Mouse (Mus musculus) forebrain, embryonic 14.5 days (tissue): ENCODE measurements at regions not wholly inside any gene's neighbourhood (a gene's known extent, or its start where the extent isn't known, plus 50 kb on each side); places are given as distances from the start of the nearest gene placed in this dataset.

ENCODE experiments used
- ATAC-seq: fragments of 200-750 bp; cut with Nextera tagmentation; 2 replicates; pipeline ENCODE4 v1.8.0; 2017; ENCODE audit warnings: mild to moderate bottlenecking, moderate library complexity
- DNase-seq: peaks from one replicate; pipeline ENCODE4 v3.0.0-alpha.2; 2015; ENCODE audit warnings: low spot score
- H3K27ac ChIP-seq: fragments of 300-500 bp; sonication (generic); 2 replicates; pipeline ENCODE4 v1.5.1; 2014; ENCODE audit warnings: low read depth, mild to moderate bottlenecking, control low read depth, low read length, moderate library complexity
- H3K27me3 ChIP-seq: fragments of 300-500 bp; sonication (generic); replicated peaks from 2 replicates; pipeline ENCODE4 v1.6.1; 2014; ENCODE audit warnings: low read length, control low read depth, mixed read lengths; ENCODE audit not compliant: control insufficient read depth, insufficient read depth
- H3K36me3 ChIP-seq: fragments of 300-500 bp; sonication (generic); 2 replicates; pipeline ENCODE4 v1.6.1; 2014; ENCODE audit warnings: low read length, control low read depth; ENCODE audit not compliant: control insufficient read depth, insufficient read depth
- H3K4me1 ChIP-seq: fragments of 300-500 bp; sonication (generic); 2 replicates; pipeline ENCODE4 v1.6.1; 2014; ENCODE audit warnings: antibody characterized with exemption, low read length, control low read depth; ENCODE audit not compliant: control insufficient read depth, insufficient read depth
- H3K4me2 ChIP-seq: fragments of 300-500 bp; sonication (generic); 2 replicates; pipeline ENCODE4 v1.6.1; 2014; ENCODE audit warnings: mild to moderate bottlenecking, control low read depth, low read length
- H3K4me3 ChIP-seq: fragments of 300-500 bp; sonication (generic); 2 replicates; pipeline ENCODE4 v1.5.1; 2014; ENCODE audit warnings: low read depth, low read length, control low read depth
- H3K9ac ChIP-seq: fragments of 300-500 bp; sonication (generic); 2 replicates; pipeline ENCODE4 v1.6.1; 2014; ENCODE audit warnings: mild to moderate bottlenecking, low read length, control low read depth, moderate library complexity
- H3K9me3 ChIP-seq: fragments of 300-500 bp; sonication (generic); replicated peaks from 2 replicates; pipeline ENCODE4 v1.6.1; 2016; ENCODE audit warnings: low read length, control low read depth, mixed read lengths; ENCODE audit not compliant: control insufficient read depth
- WGBS: fragments of 180-500 bp; shearing (Covaris S2); extraction: QIAGEN DNeasy Blood & Tissue Kit; methylation state at CpG from one replicate; pipeline ENCODE4 v1.1.7; 2014; 5-methylcytosine and 5-hydroxymethylcytosine counted together

DNA sequence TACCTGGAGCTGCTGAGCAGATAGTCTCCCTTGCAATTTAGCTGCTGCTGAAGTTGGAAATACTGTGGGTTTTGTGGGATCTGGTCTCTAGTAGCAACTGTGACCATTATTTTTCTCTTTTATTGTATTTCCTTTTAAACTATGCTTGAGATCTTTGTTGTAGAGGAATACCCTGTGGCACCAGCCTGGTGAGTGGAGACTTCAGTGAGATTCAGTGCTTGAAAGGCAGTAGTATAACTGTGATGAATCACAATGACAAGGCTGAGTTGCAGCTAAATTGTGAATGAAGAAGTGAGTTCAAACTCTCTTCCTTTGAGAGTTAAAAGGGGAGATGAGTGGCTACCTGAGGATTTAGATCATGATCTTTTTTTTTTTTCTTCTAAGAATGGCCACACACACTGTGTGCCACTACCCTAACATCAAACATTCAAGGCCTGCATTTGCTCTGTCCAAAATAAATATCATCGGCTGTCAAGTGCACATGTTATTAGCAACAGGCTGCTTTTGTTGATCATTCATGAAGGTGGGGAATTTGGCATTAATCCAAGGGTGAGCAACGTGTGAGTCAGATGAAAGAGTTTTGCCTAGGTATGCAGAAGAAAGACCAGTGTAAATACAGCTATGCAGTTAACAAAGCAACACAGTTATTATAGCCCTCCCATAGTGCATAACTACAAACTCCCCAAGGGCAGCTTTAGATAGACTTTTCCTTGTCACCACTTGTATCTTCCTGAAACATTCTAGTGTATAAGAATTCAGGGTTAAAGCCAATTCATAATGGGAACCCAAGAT is 1395.2 kb upstream of the Zeb2 start:
- Histone ChIP-seq H3K9me3 (no peaks in the 10 kb centered on the region), H3K9ac (no peak overlapping the region), H3K4me2 (no peak overlapping the region), H3K4me3 (no peak overlapping the region), H3K4me1 (no peaks in the 10 kb centered on the region), H3K36me3 (no peaks in the 10 kb centered on the region), H3K27me3 (no peaks in the 10 kb centered on the region), H3K27ac (no peak overlapping the region)
- ATAC-seq, result peak; percentile 40; the same call in 1 of the 2 replicates
- WGBS, result 45% methylated on average over 2 of the region's 2 CpGs
- peak; percentile 17 for DNase-seq

DNA sequence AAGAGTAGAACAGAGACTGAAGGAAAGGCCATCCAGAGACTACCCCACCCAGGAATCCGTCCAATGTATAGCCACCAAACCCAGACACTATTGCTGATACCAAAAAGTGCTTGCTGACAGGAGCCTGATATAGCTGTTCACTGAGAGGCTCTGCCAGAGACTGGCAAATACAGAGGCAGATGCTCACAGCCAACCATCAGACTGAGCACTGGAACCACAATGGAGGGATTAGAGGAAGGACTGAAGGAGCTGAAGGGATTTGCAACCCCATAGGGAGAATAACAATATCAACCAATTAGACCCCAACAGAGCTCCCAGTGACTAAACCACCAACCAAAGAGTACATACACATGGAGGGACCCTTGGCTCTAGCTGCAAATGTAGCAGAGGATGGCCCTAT is 1389.8 kb upstream of the Zeb2 start:
- Histone ChIP-seq H3K36me3 (no peaks in the 10 kb centered on the region), H3K9ac (no peak overlapping the region), H3K27ac (no peak overlapping the region), H3K4me1 (no peaks in the 10 kb centered on the region), H3K27me3 (no peaks in the 10 kb centered on the region), H3K4me3 (no peak overlapping the region), H3K9me3 (no peaks in the 10 kb centered on the region), H3K4me2 (no peak overlapping the region)
- WGBS, result 16% methylated on average over 1 of the region's 1 CpGs
- no peak for ATAC-seq
- no peak for DNase-seq

DNA sequence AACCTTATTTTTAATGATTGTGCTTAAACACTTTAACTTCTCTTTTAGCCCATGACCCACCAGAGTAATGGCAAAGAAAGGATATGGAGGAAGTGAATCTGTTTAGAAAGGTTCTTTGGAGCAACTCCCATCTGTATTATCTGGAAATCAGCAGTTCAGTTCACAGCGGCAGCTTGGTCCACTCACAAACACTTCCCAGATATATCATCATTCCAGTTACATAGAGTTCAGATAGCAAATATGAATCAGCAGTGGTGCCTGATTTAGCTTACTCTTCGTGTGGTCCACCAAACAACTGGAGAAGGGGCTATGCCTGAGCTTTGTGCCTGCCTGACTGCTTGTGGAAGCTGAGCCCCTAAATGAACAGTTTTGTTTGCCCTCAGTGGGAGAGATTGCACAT is 1385.9 kb upstream of the Zeb2 start:
- H3K9me3 ChIP-seq, result no peaks in the 10 kb centered on the region
- 87% methylated on average over 2 of the region's 2 CpGs for WGBS

DNA sequence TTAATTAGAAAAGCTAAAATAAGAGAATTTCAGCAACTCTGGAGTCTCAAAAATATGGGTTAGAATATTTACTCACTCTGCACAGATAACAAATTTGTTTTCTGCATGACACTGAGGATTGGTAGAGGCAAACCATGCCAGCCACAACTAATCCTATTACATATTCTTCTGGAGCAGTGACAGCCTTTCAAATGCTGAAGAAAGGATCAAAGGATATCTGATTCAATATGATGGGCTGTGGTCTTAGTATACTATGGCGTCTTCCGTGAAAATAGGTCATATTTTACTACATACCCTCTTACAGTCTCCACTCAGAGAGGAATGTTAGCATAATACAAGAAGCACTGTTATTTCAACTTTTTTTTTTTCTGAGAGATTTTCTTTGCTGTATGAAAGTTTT is 1375.1 kb upstream of the Zeb2 start:
- Histone ChIP-seq H3K4me1 (no peaks in the 10 kb centered on the region), H3K27me3 (no peaks in the 10 kb centered on the region), H3K27ac (no peak overlapping the region), H3K9me3 (no peaks in the 10 kb centered on the region), H3K4me3 (no peak overlapping the region), H3K9ac (no peak overlapping the region), H3K4me2 (no peak overlapping the region), H3K36me3 (no peaks in the 10 kb centered on the region)
- WGBS, result 26% methylated on average over 2 of the region's 2 CpGs
- no peak for DNase-seq
- no peak for ATAC-seq

More for the DNA sequence above, 1385.9 kb upstream of the Zeb2 start:
- ATAC-seq, result no peak
- no peak overlapping the region for H3K9ac ChIP-seq
- H3K4me2 ChIP-seq, result no peak overlapping the region
- H3K4me3 ChIP-seq, result no peak overlapping the region
- no peak for DNase-seq
- no peaks in the 10 kb centered on the region for H3K4me1 ChIP-seq
- no peaks in the 10 kb centered on the region for H3K27me3 ChIP-seq
- H3K27ac ChIP-seq, result no peak overlapping the region
- no peaks in the 10 kb centered on the region for H3K36me3 ChIP-seq

- H3K9me3 ChIP-seq, result no peaks in the 10 kb centered on the region
- H3K4me3 ChIP-seq, result no peak overlapping the region
- no peak overlapping the region for H3K27ac ChIP-seq
- H3K9ac ChIP-seq, result no peak overlapping the region
- no peaks in the 10 kb centered on the region for H3K4me1 ChIP-seq
- no peaks in the 10 kb centered on the region for H3K36me3 ChIP-seq
- no peak for ATAC-seq
- no peak for DNase-seq
- no peaks in the 10 kb centered on the region for H3K27me3 ChIP-seq
- WGBS, result 89% methylated on average over 2 of the region's 2 CpGs
- no peak overlapping the region for H3K4me2 ChIP-seq
These were observed 1373.9 kb upstream of the Zeb2 start for GRCm38 (mm10) chr2:46491081-46491480.

DNA sequence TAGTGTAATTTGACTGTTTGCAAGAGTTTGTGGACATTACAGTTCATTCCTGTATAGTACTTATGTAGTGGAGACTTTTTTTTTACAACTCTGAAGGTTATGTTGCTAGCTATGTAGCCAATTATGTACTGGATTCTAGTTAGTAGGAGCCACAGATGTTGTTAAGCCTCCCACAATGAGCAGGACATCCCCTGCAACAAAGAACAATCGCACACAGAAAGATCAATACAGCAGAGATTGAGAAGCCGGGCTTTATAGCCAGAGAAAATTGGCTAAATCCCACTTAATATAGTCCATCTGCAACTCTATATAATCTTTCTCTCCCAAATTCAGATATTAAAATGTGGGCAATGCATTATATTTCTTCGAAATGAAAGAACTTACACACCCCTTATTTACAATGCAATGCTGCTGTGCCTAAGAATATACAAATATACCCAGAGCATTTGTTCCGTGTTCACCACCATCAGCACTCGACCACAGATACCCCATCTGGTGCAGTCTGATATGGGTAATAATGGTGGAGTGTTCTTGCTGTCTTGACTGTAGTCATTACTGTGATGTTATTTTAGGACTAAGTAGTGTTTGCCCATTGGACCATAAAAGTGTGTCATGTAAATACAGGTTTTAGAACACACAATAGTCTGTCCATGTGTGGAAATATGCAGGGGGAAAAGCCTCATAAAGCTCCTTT is 1351.9 kb upstream of the Zeb2 start:
- Histone ChIP-seq H3K27me3 (no peaks in the 10 kb centered on the region), H3K4me1 (0 out of 2 replicates have a peak, but pooled peaks cover 3% of the 10 kb centered on the region), H3K4me3 (no peak overlapping the region), H3K27ac (no peak overlapping the region), H3K4me2 (no peak overlapping the region), H3K9me3 (no peaks in the 10 kb centered on the region), H3K36me3 (no peaks in the 10 kb centered on the region), H3K9ac (no peak overlapping the region)
- DNase-seq (peak; percentile 11), ATAC-seq (no peak)
- WGBS, result 58% methylated on average over 5 of the region's 5 CpGs

DNA sequence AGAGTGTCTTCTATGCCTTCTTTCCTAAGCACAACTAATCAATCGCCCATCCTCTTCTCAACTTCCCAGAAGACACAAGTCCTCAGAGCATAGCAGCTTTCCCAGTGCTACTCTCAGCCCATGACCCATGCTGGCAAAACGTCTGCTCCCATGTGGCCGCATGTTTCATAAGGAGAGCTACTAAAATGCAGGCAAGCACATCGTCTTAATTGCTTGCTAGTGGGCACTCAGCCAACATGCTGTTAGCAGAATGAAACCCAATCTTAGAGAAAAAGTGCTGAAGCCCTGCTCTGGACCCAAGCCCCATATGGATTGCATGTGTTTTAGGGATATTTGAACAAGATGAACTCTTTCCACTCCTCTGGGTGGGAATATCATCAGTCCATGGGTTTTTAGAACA is 1348.2 kb upstream of the Zeb2 start:
- Histone ChIP-seq H3K27me3 (no peaks in the 10 kb centered on the region), H3K4me1 (0 out of 2 replicates have a peak, but pooled peaks cover 3% of the 10 kb centered on the region), H3K36me3 (no peaks in the 10 kb centered on the region), H3K9me3 (no peaks in the 10 kb centered on the region), H3K27ac (no peak overlapping the region), H3K9ac (no peak overlapping the region), H3K4me2 (no peak overlapping the region), H3K4me3 (no peak overlapping the region)
- WGBS, result 26% methylated on average over 4 of the region's 4 CpGs
- DNase-seq (peak; percentile 77), ATAC-seq (peak; percentile 78; the same call in 1 of the 2 replicates)

DNA sequence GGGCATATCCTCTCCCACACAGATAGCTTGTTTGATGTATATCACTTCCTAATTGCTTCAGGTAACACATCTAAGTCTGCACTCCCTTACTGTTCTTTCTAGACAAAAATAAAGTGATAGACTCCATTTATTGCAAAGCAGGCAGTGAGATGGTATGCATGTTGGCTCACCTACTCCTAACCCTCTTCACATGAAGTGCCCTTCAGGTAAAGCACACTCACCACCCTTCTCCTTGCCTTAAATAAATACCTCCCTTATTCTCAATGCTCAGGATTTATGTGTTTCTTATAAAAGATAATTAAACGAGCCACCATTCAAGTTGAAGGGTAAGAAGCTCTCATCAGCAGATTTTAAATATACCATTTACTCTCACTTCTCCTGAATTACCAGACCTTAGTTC is 1347.7 kb upstream of the Zeb2 start:
- WGBS, result 83% methylated on average over 1 of the region's 1 CpGs
- Histone ChIP-seq H3K9ac (no peak overlapping the region), H3K9me3 (no peaks in the 10 kb centered on the region), H3K4me3 (no peak overlapping the region), H3K4me2 (no peak overlapping the region), H3K36me3 (no peaks in the 10 kb centered on the region), H3K4me1 (0 out of 2 replicates have a peak, but pooled peaks cover 3% of the 10 kb centered on the region), H3K27me3 (no peaks in the 10 kb centered on the region), H3K27ac (no peak overlapping the region)
- ATAC-seq (no peak), DNase-seq (no peak)

- Histone ChIP-seq H3K27ac (no peak overlapping the region), H3K36me3 (no peaks in the 10 kb centered on the region), H3K4me3 (no peak overlapping the region), H3K9ac (no peak overlapping the region), H3K4me2 (no peak overlapping the region), H3K4me1 (0 out of 2 replicates have a peak, but pooled peaks cover 3% of the 10 kb centered on the region), H3K9me3 (no peaks in the 10 kb centered on the region), H3K27me3 (no peaks in the 10 kb centered on the region)
- WGBS, result 83% methylated on average over 2 of the region's 2 CpGs
- DNase-seq (no peak), ATAC-seq (no peak)
These were observed 1345.5 kb upstream of the Zeb2 start for GRCm38 (mm10) chr2:46462670-46463069.
